Comparison of ENCODE assay signal across 18 mouse cellular contexts in genomic region chr14:121806791-121807190, GRCm38 (mm10). TPM values are rescaled to one million over a fixed set of nuclear protein-coding genes. Genes with fewer than 3 reads are reported as not detected.
A peak's percentile ranks its signal among the peaks of the same experiment; 100 is the strongest.
DNase-seq lines count a peak whose midpoint lies in the region.
"Had no signal": no experiment of that assay in that cellular context is flagged by ENCODE, and none has a peak within 500 bp of the region (broad histone marks: within the 10 kb centered on the region; RNA-seq: fewer than 3 reads in every experiment).

No protein-coding gene starts in this region.

- DNase-seq in heart, adult 11 months, result peak; percentile 94
- no peak for DNase-seq in heart, postnatal 25 days (ENCODE audit: low spot score)
- DNase-seq in NIH3T3 (ENCODE audit: low read depth), result peak; percentile 61
- DNase-seq in heart, postnatal 4 days, result peak; percentile 24
- DNase-seq in lung, postnatal 25 days (ENCODE audit: low spot score), result peak; percentile 39
- DNase-seq in spleen, postnatal 36 days (ENCODE audit: low spot score in 2 of 2), result no peak
- DNase-seq in left cerebral cortex, adult 8-10 months (ENCODE audit: low spot score in 2 of 2), result no peak
- DNase-seq: adrenal gland, adult 8-10 months; cerebellum, adult 2 months; cerebellum, postnatal 14 days; kidney, adult 9 months; kidney, postnatal 10 days; layer of hippocampus, adult 9-11 months; liver; lung, embryonic 14.5 days; retina, postnatal 1 day; right cerebral cortex, postnatal 14 days; thymus, postnatal 14 days had no signal

- intact Hi-C loops in heart, postnatal 25 days (cut with DNase I), result no loop called here

RNA-seq across cellular contexts. Expression of gene Dock9, which starts 9.2 kb away (rescaled TPM):
- 10 to 100 TPM; 28.7 to 34.2 TPM for total RNA-seq in heart, postnatal 25 days (2021)
- 10 to 100 TPM; 28.5 to 30.9 TPM for total RNA-seq in heart, postnatal 4 days (2021)
- 10 to 100 TPM; 80.7 to 83.1 (median 81.8) TPM for total RNA-seq in left cerebral cortex, adult 8-10 months (2022)

Comparison
In these comparisons a context has a peak if more than half of its experiments do, and no peak if none do; other contexts are left out.
1. DNase-seq: peak in heart, adult 11 months (single experiment), NIH3T3 (single experiment), heart, postnatal 4 days (single experiment) and lung, postnatal 25 days (single experiment); none in heart, postnatal 25 days (single experiment), spleen, postnatal 36 days (0 of 2) and left cerebral cortex, adult 8-10 months (0 of 2).